Comparison of ENCODE assay signal across 8 mouse cellular contexts in genomic region chr17:46546591-46546990, GRCm38 (mm10). TPM values are rescaled to one million over a fixed set of nuclear protein-coding genes. Genes with fewer than 3 reads are reported as not detected.
DNase-seq lines count a peak whose midpoint lies in the region; ATAC-seq and TF ChIP-seq lines count a peak whose summit lies in the region.

No protein-coding gene starts in this region.

- H3K9me3 ChIP-seq in heart, embryonic 15.5 days (replicated peaks) = no peaks in the 10 kb centered on the region
- H3K9me3 ChIP-seq in G1E (replicated peaks) = no peaks in the 10 kb centered on the region
- no peaks in the 10 kb centered on the region for H3K9me3 ChIP-seq in forebrain, postnatal 0 days (ENCODE audit: low read length)
- no peaks in the 10 kb centered on the region for H3K9me3 ChIP-seq in liver, postnatal 0 days (ENCODE audit: low read length)

- peak overlapping the region; percentile 83 for H3K4me2 ChIP-seq in heart, embryonic 15.5 days
- peak overlapping the region; percentile 73 for H3K4me2 ChIP-seq in forebrain, postnatal 0 days (ENCODE audit: low read depth)
- H3K4me2 ChIP-seq in liver, postnatal 0 days (ENCODE audit: low read depth, low read length) = peak overlapping the region; percentile 86

- no peak for TF ChIP-seq EP300 in liver, postnatal 0 days (IDR thresholded peaks at IDR 0.05; ENCODE audit: low read depth)

- WGBS in heart, embryonic 15.5 days = 18% methylated on average over 7 of the region's 7 CpGs
- WGBS in forebrain, postnatal 0 days = 10% methylated on average over 7 of the region's 7 CpGs
- WGBS in liver, postnatal 0 days (ENCODE audit: insufficient replicate concordance) = 35% methylated on average over 7 of the region's 7 CpGs

- H3K4me1 ChIP-seq in heart, embryonic 15.5 days (replicated peaks) = peaks cover 32% of the 10 kb centered on the region
- peaks cover 45% of the 10 kb centered on the region for H3K4me1 ChIP-seq in G1E (ENCODE audit: insufficient read depth, low read depth, low read length)
- H3K4me1 ChIP-seq in forebrain, postnatal 0 days (ENCODE audit: insufficient read depth) = no peaks in the 10 kb centered on the region; the same call in 1 of the 2 replicates
- H3K4me1 ChIP-seq in liver, postnatal 0 days (ENCODE audit: insufficient read depth) = peaks cover 9% of the 10 kb centered on the region; the same call in 1 of the 2 replicates

- H3K4me3 ChIP-seq in heart, embryonic 15.5 days = peak overlapping the region; percentile 66
- H3K4me3 ChIP-seq in G1E (ENCODE audit: low read depth, low read length) = peak overlapping the region; percentile 68; the same call in 1 of the 2 replicates
- H3K4me3 ChIP-seq in forebrain, postnatal 0 days (ENCODE audit: low read depth, low read length) = peak overlapping the region; percentile 57
- peak overlapping the region; percentile 58; the same call in 1 of the 2 replicates for H3K4me3 ChIP-seq in liver, postnatal 0 days (ENCODE audit: low read depth, low read length)

- no peaks in the 10 kb centered on the region for H3K27me3 ChIP-seq in heart, embryonic 15.5 days
- H3K27me3 ChIP-seq in G1E (ENCODE audit: insufficient read depth, low read length) = peaks cover 14% of the 10 kb centered on the region; the same call in 1 of the 2 replicates
- no peaks in the 10 kb centered on the region for H3K27me3 ChIP-seq in forebrain, postnatal 0 days (ENCODE audit: insufficient read depth, low read length)
- 0 out of 2 replicates have a peak, but pooled peaks cover 5% of the 10 kb centered on the region for H3K27me3 ChIP-seq in liver, postnatal 0 days (ENCODE audit: insufficient read depth, low read length)

- H3K36me3 ChIP-seq in heart, embryonic 15.5 days = peaks cover 33% of the 10 kb centered on the region
- H3K36me3 ChIP-seq in G1E (replicated peaks) = peaks cover 56% of the 10 kb centered on the region
- H3K36me3 ChIP-seq in forebrain, postnatal 0 days (ENCODE audit: insufficient read depth) = peaks cover 42% of the 10 kb centered on the region
- H3K36me3 ChIP-seq in liver, postnatal 0 days (replicated peaks; ENCODE audit: insufficient read depth, low read length) = peaks cover 27% of the 10 kb centered on the region

- H3K27ac ChIP-seq in heart, embryonic 15.5 days = peak overlapping the region; percentile 69; the same call in 1 of the 2 replicates
- H3K27ac ChIP-seq in forebrain, postnatal 0 days (ENCODE audit: low read depth, low read length) = no peak overlapping the region
- no peak overlapping the region for H3K27ac ChIP-seq in liver, postnatal 0 days (ENCODE audit: low read depth)

- no peak for TF ChIP-seq CTCF in G1E (IDR thresholded peaks at IDR 0.05; ENCODE audit: low read depth, low read length)
- no peak for TF ChIP-seq CTCF in forebrain, postnatal 0 days (IDR thresholded peaks at IDR 0.05; ENCODE audit: low read depth)
- no peak for TF ChIP-seq CTCF in liver, postnatal 0 days (IDR thresholded peaks at IDR 0.05; ENCODE audit: low read depth)

- ATAC-seq in heart, embryonic 15.5 days (replicated peaks; ENCODE audit: insufficient number of reproducible peaks, insufficient read depth, low FRiP score, low read depth) = no peak; the same call in 1 of the 2 replicates
- no peak for ATAC-seq in G1E (ENCODE audit: extremely low read depth, insufficient number of reproducible peaks, low FRiP score, poor library complexity, severe bottlenecking)
- peak; percentile 2; the same call in 1 of the 2 replicates for ATAC-seq in forebrain, postnatal 0 days
- no peak for ATAC-seq in liver, postnatal 0 days

- no peak for DNase-seq in heart, postnatal 4 days
- no peak for DNase-seq in G1E (ENCODE audit: low spot score)
- no peak for DNase-seq in forebrain, postnatal 0 days
- no peak for DNase-seq in liver, postnatal 0 days
- no peak for DNase-seq in ovary, postnatal 10 days (ENCODE audit: low spot score)
- no peak for DNase-seq in right cerebral cortex, postnatal 10 days (ENCODE audit: low spot score in 2 of 2)
- no peak for DNase-seq in adrenal gland, postnatal 36 days

- peak overlapping the region; percentile 72 for H3K9ac ChIP-seq in heart, embryonic 15.5 days
- peak overlapping the region; percentile 90 for H3K9ac ChIP-seq in forebrain, postnatal 0 days
- peak overlapping the region; percentile 67; the same call in 1 of the 2 replicates for H3K9ac ChIP-seq in liver, postnatal 0 days (replicated peaks)

RNA-seq across cellular contexts. Expression of gene Cul9, which starts 0.4 kb away (rescaled TPM):
- 4.6 and 5.5 TPM in 2 replicates for polyA plus RNA-seq in heart, embryonic 15.5 days (2015; fragmentation: Nextera tagmentation; extraction: Ambion mirVana)
- total RNA-seq in heart, postnatal 4 days (2021) = 10 to 100 TPM; 12.0 to 12.6 TPM
- total RNA-seq in G1E (2014; fragmentation: Nextera tagmentation) (0.24 and 0.45 TPM in 2 replicates), G1E (2017) (0.76 and 0.81 TPM in 2 replicates)
- 0.66 and 0.70 TPM in 2 replicates for polyA plus RNA-seq in G1E (2012)
- 31.9 and 44.4 TPM in 2 replicates for total RNA-seq in forebrain, postnatal 0 days (2014; rRNA removed)
- 9.7 and 13.7 TPM in 2 replicates for polyA plus RNA-seq in forebrain, postnatal 0 days (2015; fragmentation: Nextera tagmentation; extraction: Ambion mirVana)
- 1.0 and 1.3 TPM in 2 replicates for polyA plus RNA-seq in liver, postnatal 0 days (2015; fragmentation: Nextera tagmentation; extraction: Ambion mirVana)
- total RNA-seq in adrenal gland, postnatal 36 days (2021) = 10 to 100 TPM; 21.5 to 25.5 TPM

RNA-seq across cellular contexts. Expression of gene Srf, which starts 9.4 kb away (rescaled TPM):
- polyA plus RNA-seq in heart, embryonic 15.5 days (2015; fragmentation: Nextera tagmentation; extraction: Ambion mirVana) = 8.7 and 14.6 TPM in 2 replicates
- 100 to 1,000 TPM; 184 to 210 TPM for total RNA-seq in heart, postnatal 4 days (2021)
- total RNA-seq in G1E (2014; fragmentation: Nextera tagmentation) = 52.7 and 60.3 TPM in 2 replicates
- 18.4 and 22.7 TPM in 2 replicates for total RNA-seq in G1E (2017)
- 113 and 114 TPM in 2 replicates for polyA plus RNA-seq in G1E (2012)
- 47.2 and 57.0 TPM in 2 replicates for total RNA-seq in forebrain, postnatal 0 days (2014; rRNA removed)
- polyA plus RNA-seq in forebrain, postnatal 0 days (2015; fragmentation: Nextera tagmentation; extraction: Ambion mirVana) = 2.3 and 2.4 TPM in 2 replicates
- 1.3 and 1.9 TPM in 2 replicates for polyA plus RNA-seq in liver, postnatal 0 days (2015; fragmentation: Nextera tagmentation; extraction: Ambion mirVana)
- 10 to 100 TPM; 43.1 to 46.5 TPM for total RNA-seq in adrenal gland, postnatal 36 days (2021)

RNA-seq across cellular contexts. Expression of gene Dnph1, which starts 50.1 kb away (rescaled TPM):
- 23.1 and 27.6 TPM in 2 replicates for polyA plus RNA-seq in heart, embryonic 15.5 days (2015; fragmentation: Nextera tagmentation; extraction: Ambion mirVana)
- total RNA-seq in heart, postnatal 4 days (2021) = 10 to 100 TPM in 1 of 2 experiments, 1 to 10 TPM in 1; 9.5 to 10.2 TPM
- total RNA-seq in G1E (2014; fragmentation: Nextera tagmentation) (26.0 and 29.8 TPM in 2 replicates), G1E (2017) (18.8 and 24.9 TPM in 2 replicates)
- 36.9 and 38.1 TPM in 2 replicates for polyA plus RNA-seq in G1E (2012)
- total RNA-seq in forebrain, postnatal 0 days (2014; rRNA removed) = 5.9 and 6.1 TPM in 2 replicates
- 14.9 and 16.1 TPM in 2 replicates for polyA plus RNA-seq in forebrain, postnatal 0 days (2015; fragmentation: Nextera tagmentation; extraction: Ambion mirVana)
- polyA plus RNA-seq in liver, postnatal 0 days (2015; fragmentation: Nextera tagmentation; extraction: Ambion mirVana) = 7.4 and 8.6 TPM in 2 replicates
- 1 to 10 TPM; 4.2 to 6.9 TPM for total RNA-seq in adrenal gland, postnatal 36 days (2021)

RNA-seq across cellular contexts. Expression of gene Ttbk1, which starts 59.1 kb away (rescaled TPM):
- polyA plus RNA-seq in heart, embryonic 15.5 days (2015; fragmentation: Nextera tagmentation; extraction: Ambion mirVana) = 0.05 and 0.29 TPM in 2 replicates
- under 1 TPM; 0.33 to 0.45 TPM for total RNA-seq in heart, postnatal 4 days (2021)
- total RNA-seq in G1E (2014; fragmentation: Nextera tagmentation) (not detected in 2 replicates), G1E (2017) (0.11 and 0.52 TPM in 2 replicates)
- polyA plus RNA-seq in G1E (2012) = 0.01 TPM in 1 of 2 replicates, not detected in the other
- 32.3 and 36.5 TPM in 2 replicates for total RNA-seq in forebrain, postnatal 0 days (2014; rRNA removed)
- 4.2 and 5.6 TPM in 2 replicates for polyA plus RNA-seq in forebrain, postnatal 0 days (2015; fragmentation: Nextera tagmentation; extraction: Ambion mirVana)
- not detected in 2 replicates for polyA plus RNA-seq in liver, postnatal 0 days (2015; fragmentation: Nextera tagmentation; extraction: Ambion mirVana)
- total RNA-seq in adrenal gland, postnatal 36 days (2021) = 1 to 10 TPM in 1 of 2 experiments, under 1 TPM in 1; 0.63 to 1.1 TPM

Comparison
In these comparisons a context has a peak if more than half of its experiments do, and no peak if none do; other contexts are left out.
1. RNA of gene Cul9, which starts 0.4 kb away (total RNA-seq): 31.9 to 44.4 TPM in forebrain, postnatal 0 days, 21.5 to 25.5 TPM in adrenal gland, postnatal 36 days and 12.0 to 12.6 TPM in heart, postnatal 4 days; 0.24 to 0.81 TPM in G1E; every median in the first group is over 4 times any median in the second.
2. Peak in every context shown above with its lines, with median percentiles within 50 percentile points of each other: H3K4me2 ChIP-seq, H3K4me3 ChIP-seq and H3K9ac ChIP-seq.